Mouse (Mus musculus): ENCODE data around the gene Pik3c2g.

GRCm38 (mm10) chr6:139986564-139986963 is 399.5 kb downstream of the Pik3c2g start:
- TF ChIP-seq CTCF (IDR thresholded peaks at IDR 0.05; ENCODE audit: borderline replicate concordance, control insufficient read depth, extremely low read depth, insufficient read depth, low read length, poor library complexity) (no peak), POLR2A (IDR thresholded peaks at IDR 0.05; ENCODE audit: control insufficient read depth, extremely low read depth, insufficient read depth, low read length, poor library complexity) (no peak)

Measured in thymus, adult 2 months (tissue).